Mouse (Mus musculus): ENCODE measurements around the gene Capn8.

Capn8 gene

GRCm38 (mm10) chr1:182550761-182551160 is 14.0 kb upstream of the Capn8 start:
- no peak for DNase-seq (ENCODE audit: low spot score in 2 of 2)

GRCm38 (mm10) chr1:182553649-182554375 is 11.0 kb upstream of the Capn8 start:
- peak; percentile 52 to 71 for DNase-seq (ENCODE audit: low spot score in 2 of 2)

GRCm38 (mm10) chr1:182558271-182558670 is 6.5 kb upstream of the Capn8 start:
- no peak for DNase-seq (ENCODE audit: low spot score in 2 of 2)

GRCm38 (mm10) chr1:182559530-182559929 is 5.3 kb upstream of the Capn8 start:
- no peak for DNase-seq (ENCODE audit: low spot score in 2 of 2)

GRCm38 (mm10) chr1:182560390-182561098 is 4.3 kb upstream of the Capn8 start:
- DNase-seq (ENCODE audit: low spot score in 2 of 2) = peak; percentile 55 to 71

GRCm38 (mm10) chr1:182561945-182562514 is 2.8 kb upstream of the Capn8 start:
- DNase-seq (ENCODE audit: low spot score in 2 of 2) = no peak

- no peak for DNase-seq (ENCODE audit: low spot score in 2 of 2)
Measured at GRCm38 (mm10) chr1:182562576-182563370, 2.0 kb upstream of the Capn8 start.

GRCm38 (mm10) chr1:182565351-182565835 is 586 bp downstream of the Capn8 start:
- DNase-seq (ENCODE audit: low spot score in 2 of 2) = no peak

GRCm38 (mm10) chr1:182571148-182571547 is 6.3 kb downstream of the Capn8 start:
- no peak for DNase-seq (ENCODE audit: low spot score in 2 of 2)

- no peak for DNase-seq (ENCODE audit: low spot score in 2 of 2)
Measured at GRCm38 (mm10) chr1:182571973-182572372, 7.2 kb downstream of the Capn8 start.

- DNase-seq (ENCODE audit: low spot score in 2 of 2) = peak; percentile 48 to 56
Measured at GRCm38 (mm10) chr1:182573856-182574665, 9.3 kb downstream of the Capn8 start.

- DNase-seq (ENCODE audit: low spot score in 2 of 2) = no peak
Measured at GRCm38 (mm10) chr1:182574666-182575049, 9.9 kb downstream of the Capn8 start.

- no peak for DNase-seq (ENCODE audit: low spot score in 2 of 2)
Measured at GRCm38 (mm10) chr1:182584169-182584568, 19.4 kb downstream of the Capn8 start.

- no peak for DNase-seq (ENCODE audit: low spot score in 2 of 2)
Measured at GRCm38 (mm10) chr1:182585162-182585840, 20.5 kb downstream of the Capn8 start.

GRCm38 (mm10) chr1:182587706-182588105 is 22.9 kb downstream of the Capn8 start:
- no peak for DNase-seq (ENCODE audit: low spot score in 2 of 2)

- DNase-seq (ENCODE audit: low spot score in 2 of 2) = peak in 1 of 2 experiments; percentile 32
Measured at GRCm38 (mm10) chr1:182591491-182591890, 26.7 kb downstream of the Capn8 start.

GRCm38 (mm10) chr1:182592436-182592835 is 27.6 kb downstream of the Capn8 start:
- no peak for DNase-seq (ENCODE audit: low spot score in 2 of 2)

- DNase-seq (ENCODE audit: low spot score in 2 of 2) = no peak
Measured at GRCm38 (mm10) chr1:182605330-182606150, 40.7 kb downstream of the Capn8 start.

- no peak for DNase-seq (ENCODE audit: low spot score in 2 of 2)
Measured at GRCm38 (mm10) chr1:182609701-182610335, 45.0 kb downstream of the Capn8 start.

Data from right cerebral cortex, postnatal 10 days (tissue).